Mouse (Mus musculus): ENCODE results near the gene Gdpgp1. TPM values are rescaled to one million over a fixed set of nuclear protein-coding genes. Genes with fewer than 3 reads are reported as not detected.

Gdpgp1 gene
- total RNA-seq, 2 experiments from 2014 or later: 0.79 to 0.86 TPM

GRCm38 (mm10) chr7:80201888-80202540 is 30.7 kb upstream of the Gdpgp1 start:
- TF ChIP-seq CTCF (IDR thresholded peaks at IDR 0.05): no peak
- no peak for DNase-seq
- intact Hi-C loops (cut with DNase I): no loop called here
- Histone ChIP-seq H3K4me3 (no peak overlapping the region), H3K27ac (no peak overlapping the region)

- no peak for DNase-seq
- no peak overlapping the region for H3K4me3 ChIP-seq
- no peak overlapping the region for H3K27ac ChIP-seq
- intact Hi-C loops (cut with DNase I): no loop called here
- no peak for TF ChIP-seq CTCF (IDR thresholded peaks at IDR 0.05)
Measured at GRCm38 (mm10) chr7:80202961-80203360, 29.7 kb upstream of the Gdpgp1 start.

- TF ChIP-seq CTCF (IDR thresholded peaks at IDR 0.05): no peak
- DNase-seq: no peak
- Histone ChIP-seq H3K27ac (no peak overlapping the region), H3K4me3 (no peak overlapping the region)
- intact Hi-C loops (cut with DNase I): no loop called here
Measured at GRCm38 (mm10) chr7:80203638-80204096, 29.0 kb upstream of the Gdpgp1 start.

- no peak for TF ChIP-seq CTCF (IDR thresholded peaks at IDR 0.05)
- no peak overlapping the region for H3K4me3 ChIP-seq
- H3K27ac ChIP-seq: no peak overlapping the region
- intact Hi-C loops (cut with DNase I): no loop called here
- DNase-seq: no peak
Measured at GRCm38 (mm10) chr7:80204362-80204761, 28.3 kb upstream of the Gdpgp1 start.

GRCm38 (mm10) chr7:80204961-80205360 is 27.7 kb upstream of the Gdpgp1 start:
- intact Hi-C loops (cut with DNase I): no loop called here
- no peak overlapping the region for H3K27ac ChIP-seq
- no peak overlapping the region for H3K4me3 ChIP-seq
- TF ChIP-seq CTCF (IDR thresholded peaks at IDR 0.05): no peak
- DNase-seq: no peak

GRCm38 (mm10) chr7:80205705-80206589 is 26.7 kb upstream of the Gdpgp1 start:
- Histone ChIP-seq H3K4me3 (no peak overlapping the region), H3K27ac (no peak overlapping the region)
- no peak for DNase-seq
- intact Hi-C loops (cut with DNase I): no loop called here
- no peak for TF ChIP-seq CTCF (IDR thresholded peaks at IDR 0.05)

- Histone ChIP-seq H3K4me3 (no peak overlapping the region), H3K27ac (no peak overlapping the region)
- no peak for TF ChIP-seq CTCF (IDR thresholded peaks at IDR 0.05)
- no peak for DNase-seq
- intact Hi-C loops (cut with DNase I): no loop called here
Measured at GRCm38 (mm10) chr7:80207314-80207731, 25.3 kb upstream of the Gdpgp1 start.

- Histone ChIP-seq H3K27ac (no peak overlapping the region), H3K4me3 (no peak overlapping the region)
- intact Hi-C loops (cut with DNase I): no loop called here
- no peak for DNase-seq
- TF ChIP-seq CTCF (IDR thresholded peaks at IDR 0.05): no peak
Measured at GRCm38 (mm10) chr7:80208026-80208642, 24.5 kb upstream of the Gdpgp1 start.

GRCm38 (mm10) chr7:80208738-80209430 is 23.8 kb upstream of the Gdpgp1 start:
- no peak for TF ChIP-seq CTCF (IDR thresholded peaks at IDR 0.05)

GRCm38 (mm10) chr7:80209669-80210068 is 23.0 kb upstream of the Gdpgp1 start:
- Histone ChIP-seq H3K27ac (0 out of 2 replicates have a peak overlapping the region, but pooled peaks have one; percentile 10), H3K4me3 (no peak overlapping the region)
- intact Hi-C loops (cut with DNase I): no loop called here
- TF ChIP-seq CTCF (IDR thresholded peaks at IDR 0.05): no peak
- no peak for DNase-seq

More at GRCm38 (mm10) chr7:80208738-80209430, 23.8 kb upstream of the Gdpgp1 start:
- intact Hi-C loops (cut with DNase I): no loop called here
- DNase-seq: no peak
- Histone ChIP-seq H3K4me3 (no peak overlapping the region), H3K27ac (peak overlapping the region; percentile 10; the same call in 1 of the 2 replicates)

GRCm38 (mm10) chr7:80210982-80211381 is 21.7 kb upstream of the Gdpgp1 start:
- no peak overlapping the region for H3K4me3 ChIP-seq
- no peak for TF ChIP-seq CTCF (IDR thresholded peaks at IDR 0.05)
- intact Hi-C loops (cut with DNase I): no loop called here
- no peak overlapping the region for H3K27ac ChIP-seq
- no peak for DNase-seq

- Histone ChIP-seq H3K4me3 (no peak overlapping the region), H3K27ac (no peak overlapping the region)
- no peak for TF ChIP-seq CTCF (IDR thresholded peaks at IDR 0.05)
- peak; percentile 3 for DNase-seq
- intact Hi-C loops (cut with DNase I): loop anchor here (2.0 kb wide), 1 partner anchor 73 kb away; no protein-coding TSS in a partner anchor
Measured at GRCm38 (mm10) chr7:80213604-80214003, 19.1 kb upstream of the Gdpgp1 start.
